Mouse (Mus musculus) heart, embryonic 15.5 days (tissue): Measurements from ENCODE around the gene Sf3a1. TPM values are rescaled to one million over a fixed set of nuclear protein-coding genes. Genes with fewer than 3 reads are reported as not detected.

Experiments
- ATAC-seq: fragments of 200-750 bp; cut with Nextera tagmentation; replicated peaks from 2 replicates; pipeline ENCODE4 v1.8.0; 2017; ENCODE audit warnings: low read depth, moderate TSS enrichment; ENCODE audit not compliant: insufficient number of reproducible peaks, insufficient read depth, low FRiP score
- H3K27ac ChIP-seq: fragments of 300-500 bp; sonication (generic); 2 replicates; pipeline ENCODE4 v1.5.1; 2015; ENCODE audit warnings: mild to moderate bottlenecking, inconsistent platforms
- H3K27me3 ChIP-seq: fragments of 300-500 bp; sonication (generic); 2 replicates; pipeline ENCODE4 v1.6.1; 2015; ENCODE audit warnings: inconsistent platforms
- H3K36me3 ChIP-seq: fragments of 300-500 bp; sonication (generic); 2 replicates; pipeline ENCODE4 v1.6.1; 2015; ENCODE audit warnings: mild to moderate bottlenecking, inconsistent platforms
- H3K4me1 ChIP-seq: fragments of 300-500 bp; sonication (generic); replicated peaks from 2 replicates; pipeline ENCODE4 v1.6.1; 2015; ENCODE audit warnings: inconsistent platforms
- H3K4me2 ChIP-seq: fragments of 300-500 bp; sonication (generic); 2 replicates; pipeline ENCODE4 v1.6.1; 2015; ENCODE audit warnings: inconsistent platforms, mild to moderate bottlenecking, moderate library complexity
- H3K4me3 ChIP-seq: fragments of 300-500 bp; sonication (generic); 2 replicates; pipeline ENCODE4 v1.5.1; 2015; ENCODE audit warnings: mild to moderate bottlenecking, inconsistent platforms
- H3K9ac ChIP-seq: fragments of 300-500 bp; sonication (generic); 2 replicates; pipeline ENCODE4 v1.6.1; 2015; ENCODE audit warnings: mild to moderate bottlenecking, inconsistent platforms
- H3K9me3 ChIP-seq: fragments of 300-500 bp; sonication (generic); replicated peaks from 2 replicates; pipeline ENCODE4 v1.6.1; 2016; ENCODE audit warnings: inconsistent platforms
- WGBS: fragments of 180-500 bp; shearing (Covaris S2); methylation state at CpG from one replicate; pipeline ENCODE4 v1.1.7; 2015; ENCODE audit warnings: mixed read lengths; 5-methylcytosine and 5-hydroxymethylcytosine counted together
- polyA plus RNA-seq: library from polyadenylated mRNA; unstranded; fragments of >200 nt; fragmentation: Nextera tagmentation; extraction: Ambion mirVana; gene quantifications from 2 replicates; pipeline ENCODE4 v1.2.1, GENCODE M21; 2015

Gene Sf3a1
- polyA plus RNA-seq, 1 experiment from 2014 or later = 27.0 TPM

- Histone ChIP-seq H3K9me3 (no peaks in the 10 kb centered on the region), H3K36me3 (peaks cover 46% of the 10 kb centered on the region), H3K4me3 (no peak overlapping the region), H3K27ac (no peak overlapping the region), H3K4me2 (no peak overlapping the region), H3K9ac (no peak overlapping the region), H3K4me1 (peaks cover under 1% of the 10 kb centered on the region; the same call in 1 of the 2 replicates), H3K27me3 (no peaks in the 10 kb centered on the region)
- ATAC-seq = no peak
Observed at GRCm38 (mm10) chr11:4141505-4141904, 18.6 kb upstream of the Sf3a1 start.

- no peak for ATAC-seq
- no peak overlapping the region for H3K4me2 ChIP-seq
- no peak overlapping the region for H3K27ac ChIP-seq
- WGBS = 84% methylated on average over 4 of the region's 4 CpGs
- no peak overlapping the region for H3K9ac ChIP-seq
- H3K9me3 ChIP-seq = no peaks in the 10 kb centered on the region
- H3K36me3 ChIP-seq = peaks cover 44% of the 10 kb centered on the region
- H3K27me3 ChIP-seq = no peaks in the 10 kb centered on the region
- no peaks in the 10 kb centered on the region for H3K4me1 ChIP-seq
- no peak overlapping the region for H3K4me3 ChIP-seq
Observed at GRCm38 (mm10) chr11:4142352-4142751, 17.8 kb upstream of the Sf3a1 start.

GRCm38 (mm10) chr11:4143281-4144062 lies 16.7 kb upstream of the Sf3a1 start:
- Histone ChIP-seq H3K4me3 (no peak overlapping the region), H3K9me3 (no peaks in the 10 kb centered on the region), H3K4me2 (no peak overlapping the region), H3K36me3 (peaks cover 40% of the 10 kb centered on the region), H3K27me3 (no peaks in the 10 kb centered on the region), H3K27ac (no peak overlapping the region), H3K9ac (no peak overlapping the region), H3K4me1 (no peaks in the 10 kb centered on the region)
- 84% methylated on average over 21 of the region's 21 CpGs for WGBS
- ATAC-seq = no peak

DNA sequence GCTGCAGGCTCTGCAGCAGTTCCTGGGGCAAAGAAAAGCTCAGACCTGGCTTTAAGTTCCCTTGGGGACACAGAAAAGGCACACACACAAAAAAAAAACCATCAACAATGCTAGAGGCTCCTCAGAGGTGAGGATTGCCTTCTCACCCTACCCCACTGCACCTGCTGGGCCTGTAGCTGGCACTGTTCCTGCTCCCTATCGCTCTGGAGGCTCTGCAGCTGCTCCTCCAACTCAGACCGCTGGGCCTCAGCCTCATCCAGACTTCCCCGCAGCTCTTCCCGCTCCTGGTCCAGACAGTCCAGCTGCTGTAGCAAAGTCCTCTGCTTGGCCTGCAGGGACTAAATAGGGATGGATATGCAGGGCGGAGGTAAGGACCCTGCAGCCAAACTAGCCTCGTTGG lies 13.8 kb upstream of the Sf3a1 start:
- H3K4me3 ChIP-seq = no peak overlapping the region
- H3K9me3 ChIP-seq = no peaks in the 10 kb centered on the region
- no peaks in the 10 kb centered on the region for H3K4me1 ChIP-seq
- WGBS = 67% methylated on average over 6 of the region's 6 CpGs
- H3K27ac ChIP-seq = no peak overlapping the region
- H3K27me3 ChIP-seq = no peaks in the 10 kb centered on the region
- H3K9ac ChIP-seq = no peak overlapping the region
- H3K36me3 ChIP-seq = peaks cover 22% of the 10 kb centered on the region
- ATAC-seq = no peak
- no peak overlapping the region for H3K4me2 ChIP-seq

- no peaks in the 10 kb centered on the region for H3K27me3 ChIP-seq
- peaks cover 17% of the 10 kb centered on the region for H3K36me3 ChIP-seq
- no peak for ATAC-seq
- no peak overlapping the region for H3K4me2 ChIP-seq
- H3K4me3 ChIP-seq = no peak overlapping the region
- no peaks in the 10 kb centered on the region for H3K4me1 ChIP-seq
- H3K9me3 ChIP-seq = no peaks in the 10 kb centered on the region
- H3K27ac ChIP-seq = no peak overlapping the region
- 75% methylated on average over 10 of the region's 10 CpGs for WGBS
- no peak overlapping the region for H3K9ac ChIP-seq
Observed at GRCm38 (mm10) chr11:4147098-4147497, 13.1 kb upstream of the Sf3a1 start.

GRCm38 (mm10) chr11:4148120-4148519 lies 12.0 kb upstream of the Sf3a1 start:
- WGBS = 81% methylated on average over 5 of the region's 5 CpGs

DNA sequence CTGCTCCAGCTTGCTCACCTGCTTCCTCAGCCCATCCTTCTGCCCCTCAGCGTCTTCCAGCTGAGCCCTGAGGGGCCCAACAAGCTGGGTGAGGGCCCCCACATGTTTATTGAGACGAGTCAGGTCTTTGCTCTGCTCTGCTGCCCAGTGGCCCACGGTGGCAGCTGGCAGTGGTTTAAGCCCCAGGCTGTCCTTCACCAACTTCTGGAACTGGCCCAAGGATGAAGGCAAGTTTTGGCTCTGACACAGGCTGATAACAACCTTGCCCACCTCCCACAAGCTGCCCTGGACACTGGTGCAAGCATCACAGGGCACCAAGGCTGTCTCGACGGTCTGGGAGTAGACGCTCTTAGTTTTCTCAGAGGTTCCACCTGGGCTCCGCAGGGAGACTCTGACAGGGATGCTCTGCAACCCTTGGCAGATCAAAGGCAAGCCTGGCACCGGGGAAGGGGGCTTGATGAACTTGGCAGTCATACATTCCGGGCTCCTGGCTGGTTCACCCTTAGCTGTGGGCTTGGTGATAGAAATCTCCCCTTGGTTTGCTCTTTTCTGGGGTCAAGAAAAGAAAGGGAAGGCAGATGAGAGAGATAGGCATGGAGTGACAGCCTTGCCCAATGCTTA lies 11.5 kb upstream of the Sf3a1 start:
- Histone ChIP-seq H3K4me1 (no peaks in the 10 kb centered on the region), H3K36me3 (0 out of 2 replicates have a peak, but pooled peaks cover 6% of the 10 kb centered on the region), H3K4me3 (no peak overlapping the region), H3K9me3 (no peaks in the 10 kb centered on the region), H3K4me2 (no peak overlapping the region), H3K27ac (no peak overlapping the region), H3K27me3 (no peaks in the 10 kb centered on the region), H3K9ac (no peak overlapping the region)
- ATAC-seq = no peak
- whole genome bisulfite sequencing = 81% methylated on average over 9 of the region's 9 CpGs

More at GRCm38 (mm10) chr11:4148120-4148519, 12.0 kb upstream of the Sf3a1 start:
- no peak for ATAC-seq
- 0 out of 2 replicates have a peak, but pooled peaks cover 11% of the 10 kb centered on the region for H3K36me3 ChIP-seq
- no peak overlapping the region for H3K4me2 ChIP-seq
- H3K27me3 ChIP-seq = no peaks in the 10 kb centered on the region
- no peaks in the 10 kb centered on the region for H3K9me3 ChIP-seq
- H3K4me3 ChIP-seq = no peak overlapping the region
- no peak overlapping the region for H3K27ac ChIP-seq
- no peak overlapping the region for H3K9ac ChIP-seq
- no peaks in the 10 kb centered on the region for H3K4me1 ChIP-seq

DNA sequence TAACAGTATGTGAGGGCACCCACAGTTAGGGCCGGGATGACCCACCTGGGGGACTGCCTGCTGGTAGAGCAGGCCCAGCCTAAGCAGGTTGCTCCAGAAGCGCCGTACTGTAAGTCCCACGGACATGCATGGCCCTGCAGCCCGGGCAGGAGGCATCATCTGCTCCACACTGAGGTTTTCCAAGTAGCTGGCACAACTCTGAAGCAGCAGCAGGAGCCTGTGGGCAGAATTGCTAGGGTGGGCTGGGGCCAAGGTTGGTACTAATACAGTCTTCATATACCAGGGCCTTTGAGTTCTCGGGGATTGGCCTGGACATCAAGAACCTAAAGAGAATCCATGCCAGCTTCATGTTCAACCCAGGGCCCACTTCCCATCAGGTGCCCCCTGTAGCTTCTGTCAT lies 10.3 kb upstream of the Sf3a1 start:
- Histone ChIP-seq H3K9ac (no peak overlapping the region), H3K27me3 (no peaks in the 10 kb centered on the region)
- 85% methylated on average over 6 of the region's 6 CpGs for WGBS

DNA sequence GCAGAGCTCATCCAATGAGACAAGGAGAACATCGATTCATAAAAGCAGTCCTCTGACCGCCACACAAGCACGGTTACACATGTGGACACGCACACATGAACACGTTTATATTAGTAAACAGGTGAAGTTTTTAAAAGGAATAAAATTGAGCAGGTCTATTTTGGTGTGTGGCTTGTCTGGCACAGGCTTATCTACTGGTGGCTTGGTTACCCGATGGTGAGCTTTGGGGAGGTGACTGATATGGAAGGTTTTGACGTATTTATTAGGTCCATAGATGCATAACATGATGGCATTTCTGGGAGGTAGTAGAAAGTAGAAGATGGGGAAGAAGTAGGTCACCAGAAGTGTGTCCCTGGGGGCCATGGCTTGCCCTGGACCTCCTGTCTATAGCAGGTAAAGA lies 6.5 kb upstream of the Sf3a1 start:
- H3K9me3 ChIP-seq = no peaks in the 10 kb centered on the region

More for the DNA sequence above, 10.3 kb upstream of the Sf3a1 start:
- Histone ChIP-seq H3K4me2 (no peak overlapping the region), H3K36me3 (no peaks in the 10 kb centered on the region), H3K4me1 (no peaks in the 10 kb centered on the region), H3K4me3 (no peak overlapping the region), H3K27ac (no peak overlapping the region), H3K9me3 (no peaks in the 10 kb centered on the region)
- ATAC-seq = no peak

DNA sequence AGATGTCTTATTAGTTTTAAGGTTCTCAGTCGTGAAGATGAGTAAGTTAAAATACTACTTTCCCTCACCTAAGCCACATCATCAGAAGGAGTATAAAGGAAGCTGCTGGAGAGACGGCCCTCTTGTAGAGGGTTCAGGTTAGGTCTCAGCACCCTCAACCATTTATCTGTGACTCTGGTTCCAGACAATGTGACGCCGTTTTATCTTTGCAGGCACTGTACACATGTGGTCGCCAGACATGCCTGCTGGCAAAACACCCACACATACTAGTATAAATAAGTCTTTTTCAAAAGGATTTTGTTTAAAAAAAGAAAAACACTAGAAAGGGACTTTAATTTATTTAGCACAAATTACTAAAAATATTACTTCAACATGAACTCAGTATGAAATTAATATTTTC lies 4.5 kb upstream of the Sf3a1 start:
- Histone ChIP-seq H3K4me3 (no peak overlapping the region), H3K4me1 (peaks cover 14% of the 10 kb centered on the region), H3K9me3 (no peaks in the 10 kb centered on the region), H3K27me3 (no peaks in the 10 kb centered on the region), H3K27ac (no peak overlapping the region), H3K4me2 (no peak overlapping the region), H3K9ac (no peak overlapping the region), H3K36me3 (no peaks in the 10 kb centered on the region)
- ATAC-seq = no peak
- 46% methylated on average over 5 of the region's 5 CpGs for WGBS

More for the DNA sequence above, 6.5 kb upstream of the Sf3a1 start:
- 0 out of 2 replicates have a peak, but pooled peaks cover 5% of the 10 kb centered on the region for H3K4me1 ChIP-seq
- no peak overlapping the region for H3K27ac ChIP-seq
- H3K4me2 ChIP-seq = no peak overlapping the region
- no peaks in the 10 kb centered on the region for H3K36me3 ChIP-seq
- no peak for ATAC-seq
- H3K4me3 ChIP-seq = no peak overlapping the region
- WGBS = 85% methylated on average over 7 of the region's 7 CpGs
- H3K27me3 ChIP-seq = no peaks in the 10 kb centered on the region
- H3K9ac ChIP-seq = no peak overlapping the region

DNA sequence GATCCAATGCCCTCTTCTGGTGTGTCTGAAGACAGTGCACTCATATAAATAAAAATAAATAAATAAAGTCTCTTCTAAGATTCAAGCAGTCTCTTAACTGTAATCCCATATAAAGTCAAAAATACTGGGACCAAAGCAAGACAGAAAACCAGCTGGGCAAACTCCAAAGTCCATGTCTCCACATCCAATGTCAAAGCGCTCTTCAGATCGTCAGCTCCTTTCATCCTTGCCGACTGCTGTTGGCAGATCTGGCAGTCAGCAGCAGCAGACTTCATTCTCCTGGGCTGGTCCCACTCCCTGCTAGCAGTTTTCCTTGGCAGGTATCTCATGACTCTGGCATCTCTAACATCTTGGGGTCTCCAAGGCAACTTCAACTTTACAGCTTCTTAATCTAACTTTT lies 1.5 kb upstream of the Sf3a1 start:
- ATAC-seq = no peak
- Histone ChIP-seq H3K36me3 (peaks cover 21% of the 10 kb centered on the region), H3K27ac (no peak overlapping the region), H3K4me3 (0 out of 2 replicates have a peak overlapping the region, but pooled peaks have one; percentile 7), H3K4me1 (peaks cover 37% of the 10 kb centered on the region), H3K4me2 (no peak overlapping the region), H3K9me3 (no peaks in the 10 kb centered on the region), H3K27me3 (no peaks in the 10 kb centered on the region), H3K9ac (no peak overlapping the region)
- 69% methylated on average over 3 of the region's 3 CpGs for WGBS
